Mouse (Mus musculus) central nervous system, embryonic 14 days (tissue): ENCODE results near the gene Cd207. TPM values are rescaled to one million over a fixed set of nuclear protein-coding genes. Genes with fewer than 3 reads are reported as not detected.

Source experiments
- polyA plus RNA-seq: library from polyadenylated mRNA; depleted of rRNA; stranded (reverse); fragments of >200 nt; gene quantifications from 2 replicates; pipeline ENCODE4 v1.2.3, GENCODE M21; 2012; rRNA removed

The Cd207 gene
- not detected in 2 replicates for polyA plus RNA-seq

DNA sequence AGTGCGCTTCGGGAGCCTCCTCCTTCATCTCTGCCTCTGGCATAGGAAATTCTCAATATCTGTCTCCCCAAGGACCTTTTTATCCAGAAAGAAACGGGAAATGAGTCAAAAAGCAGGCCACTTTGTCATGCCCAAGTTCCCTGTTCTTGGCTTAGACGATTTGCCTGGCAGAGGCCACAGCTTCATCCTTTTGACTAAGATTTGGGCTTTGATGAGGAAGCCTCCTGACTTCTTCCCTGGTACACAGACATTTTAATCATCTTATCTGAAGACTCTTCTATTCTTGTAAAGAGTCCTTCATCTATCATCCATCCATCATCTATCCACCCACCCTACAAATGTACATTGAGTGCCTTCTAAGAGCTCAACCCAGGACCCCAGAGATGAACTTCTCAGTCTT lies at the start of gene Cd207:
Cd207 (minus strand) TSS at position 101 of the 400 bp plus-strand sequence.

DNA sequence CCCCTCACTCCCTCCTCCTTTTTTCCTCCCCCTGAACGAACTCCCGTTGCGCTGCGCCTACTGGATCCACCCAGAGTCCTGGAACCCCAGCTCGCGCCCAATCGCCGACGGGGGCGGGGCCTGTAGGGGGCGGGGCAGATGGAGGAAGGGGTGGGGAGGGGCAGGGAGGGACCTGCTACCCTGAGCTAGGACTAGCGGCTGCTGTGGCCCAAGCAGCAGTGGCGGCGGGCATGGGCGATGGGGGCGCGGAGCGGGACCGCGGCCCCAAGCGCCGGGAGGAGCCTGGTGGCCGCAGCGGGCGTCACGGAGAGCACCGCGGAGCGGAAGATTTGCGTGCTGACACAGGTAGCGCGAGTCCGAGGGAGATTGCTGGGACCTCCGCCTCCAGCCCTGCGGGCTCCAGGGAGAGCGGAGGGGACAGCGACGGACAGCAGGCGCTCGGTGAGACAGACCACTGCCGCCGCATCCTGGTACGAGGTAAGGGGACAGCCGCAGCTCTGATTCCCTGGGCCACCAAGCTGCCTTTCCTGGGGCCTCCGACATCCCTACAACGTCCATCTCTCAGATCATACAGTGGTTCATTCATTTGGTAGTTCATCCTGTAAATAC lies 33.5 kb upstream of the Cd207 start, which contains the start of gene Vax2:
Vax2 (plus strand) TSS at position 198 of the 609 bp plus-strand sequence.

DNA sequence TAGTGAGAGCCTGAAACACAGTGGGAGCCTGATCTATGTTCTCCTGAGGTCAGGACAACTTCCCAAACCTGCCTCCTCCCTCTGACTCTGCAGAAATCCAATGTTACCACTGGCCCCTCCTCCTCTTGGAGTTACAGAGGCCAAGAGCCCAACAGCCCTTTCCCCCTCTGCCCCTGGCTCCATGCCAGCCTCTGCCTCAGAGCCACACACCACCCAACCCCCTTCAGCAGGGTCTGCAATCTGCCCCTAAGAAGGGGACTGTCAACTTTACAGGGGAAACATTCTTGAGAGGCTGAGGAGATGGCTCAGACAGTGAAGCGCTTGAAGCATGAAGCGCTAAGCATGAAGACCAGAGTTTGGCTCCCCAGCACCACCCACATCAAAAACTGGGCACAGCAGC lies 21.6 kb downstream of the Cd207 start, which contains the start of gene Clec4f:
Clec4f (minus strand) TSS at position 101 of the 400 bp plus-strand sequence.

Other genes starting within 250 kb of the Cd207 start
- 25.2 and 26.2 TPM in 2 replicates for gene Tet3, start 218.8 kb downstream of the Cd207 start, polyA plus RNA-seq
- 80.3 and 85.4 TPM in 2 replicates for gene Dguok, start 170.9 kb downstream of the Cd207 start, polyA plus RNA-seq
- 2.4 and 3.4 TPM in 2 replicates for gene Actg2, start 141.6 kb downstream of the Cd207 start, polyA plus RNA-seq
- 34.2 and 34.6 TPM in 2 replicates for gene Stambp, start 105.1 kb downstream of the Cd207 start, polyA plus RNA-seq
- gene Clec4f, start 21.7 kb downstream of the Cd207 start, polyA plus RNA-seq = not detected in 2 replicates
- 0.07 and 0.13 TPM in 2 replicates for gene Vax2, start 33.4 kb upstream of the Cd207 start, polyA plus RNA-seq
- 0.17 and 0.38 TPM in 2 replicates for gene Atp6v1b1, start 65.1 kb upstream of the Cd207 start, polyA plus RNA-seq
- gene Ankrd53, start 84.8 kb upstream of the Cd207 start, polyA plus RNA-seq = not detected in 2 replicates
- 51.3 and 57.1 TPM in 2 replicates for gene Tex261, start 98.0 kb upstream of the Cd207 start, polyA plus RNA-seq
- 52.0 and 56.5 TPM in 2 replicates for gene Nagk, start 117.1 kb upstream of the Cd207 start, polyA plus RNA-seq
- 52.1 and 61.4 TPM in 2 replicates for gene Paip2b, start 153.9 kb upstream of the Cd207 start, polyA plus RNA-seq
- gene Zfp638, start 189.3 kb upstream of the Cd207 start, polyA plus RNA-seq = 78.7 and 81.8 TPM in 2 replicates